Mouse (Mus musculus): ENCODE data around the gene Dnmt1. TPM values are rescaled to one million over a fixed set of nuclear protein-coding genes. Genes with fewer than 3 reads are reported as not detected.
A peak's percentile ranks its signal among the peaks of the same experiment; 100 is the strongest.

Gene Dnmt1
- total and polyA plus RNA-seq, 3 experiments = 89.9 to 145 (median 121) TPM

DNA sequence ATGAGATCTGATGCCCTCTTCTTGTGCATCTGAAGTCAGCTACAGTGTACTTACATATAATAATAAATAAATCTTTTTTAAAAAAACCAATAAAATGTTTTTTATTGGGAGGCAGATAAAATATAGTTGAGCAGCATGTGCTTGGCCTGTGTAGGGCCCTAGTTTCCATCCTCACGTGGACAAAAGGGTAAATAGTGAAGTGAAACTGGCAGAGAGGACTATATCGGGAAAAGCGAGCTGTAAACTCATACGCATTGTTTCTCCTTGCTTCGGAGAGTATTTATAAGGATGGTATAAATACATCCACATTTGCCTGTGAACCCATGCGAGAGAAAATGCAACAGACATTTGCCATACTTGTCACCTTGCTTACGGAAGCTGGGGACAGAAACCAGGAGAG, 20.1 kb upstream of the Dnmt1 start:
- dilution Hi-C loops (cut with MboI; ENCODE audit: extremely low pct_ligation_motif_present, extremely low pct_unique_long_range_greater_than_20kb, low sequenced_read_pairs) = no loop called here
- in situ Hi-C loops (cut with MboI; ENCODE audit: low pct_ligation_motif_present, low pct_unique_long_range_greater_than_20kb, low sequenced_read_pairs) = no loop called here
- peaks cover 5% of the 10 kb centered on the region for H3K27me3 ChIP-seq (replicated peaks)
- TF ChIP-seq POLR2A (IDR thresholded peaks at IDR 0.05; ENCODE audit: low read depth, low read length) (no peak), MYC (IDR thresholded peaks at IDR 0.05; ENCODE audit: low read depth, low read length) (0 out of 2 replicates have a peak, but pooled peaks have one; percentile 29), BHLHE40 (IDR thresholded peaks at IDR 0.05; ENCODE audit: low read depth, low read length) (peak; percentile 83)
- H3K9me3 ChIP-seq (replicated peaks; ENCODE audit: low read length) = no peaks in the 10 kb centered on the region
- no peaks in the 10 kb centered on the region for H3K79me2 ChIP-seq (replicated peaks; ENCODE audit: control insufficient read depth, extremely low read depth, insufficient read depth, poor library complexity, severe bottlenecking)
- H3K4me2 ChIP-seq (ENCODE audit: insufficient read depth, low read depth, poor library complexity, severe bottlenecking) = no peak overlapping the region
- no peaks in the 10 kb centered on the region for H3K36me3 ChIP-seq (replicated peaks in 1 of 2; ENCODE audit: control insufficient read depth in 1 of 2, insufficient read depth in 1 of 2, low read length in 1 of 2)
- H3K4me1 ChIP-seq (ENCODE audit: control insufficient read depth in 1 of 2, insufficient read depth in 2 of 2) = peaks cover 17 to 61% of the 10 kb centered on the region in 2 experiments
- H3K4me3 ChIP-seq (replicated peaks in 1 of 3; ENCODE audit: low read depth in 2 of 3, low read length in 2 of 3, poor library complexity in 1 of 3) = no peak overlapping the region
- H3K27ac ChIP-seq (ENCODE audit: insufficient read depth, low read depth) = no peak overlapping the region
- DNase-seq (ENCODE audit: extremely low read depth) = no peak
- no peak overlapping the region for H3K9ac ChIP-seq (ENCODE audit: insufficient read depth, low read depth)

GRCm38 (mm10) chr9:20979181-20979580, 19.5 kb upstream of the Dnmt1 start:
- Histone ChIP-seq H3K27ac (ENCODE audit: insufficient read depth, low read depth) (no peak overlapping the region), H3K79me2 (replicated peaks; ENCODE audit: control insufficient read depth, extremely low read depth, insufficient read depth, poor library complexity, severe bottlenecking) (no peaks in the 10 kb centered on the region), H3K9me3 (replicated peaks; ENCODE audit: low read length) (no peaks in the 10 kb centered on the region), H3K4me2 (ENCODE audit: insufficient read depth, low read depth, poor library complexity, severe bottlenecking) (no peak overlapping the region), H3K4me1 (ENCODE audit: control insufficient read depth in 1 of 2, insufficient read depth in 2 of 2) (peaks cover 17 to 61% of the 10 kb centered on the region in 2 experiments), H3K4me3 (replicated peaks in 1 of 3; ENCODE audit: low read depth in 2 of 3, low read length in 2 of 3, poor library complexity in 1 of 3) (no peak overlapping the region), H3K9ac (ENCODE audit: insufficient read depth, low read depth) (no peak overlapping the region), H3K27me3 (replicated peaks) (peaks cover 5% of the 10 kb centered on the region), H3K36me3 (replicated peaks in 1 of 2; ENCODE audit: control insufficient read depth in 1 of 2, insufficient read depth in 1 of 2, low read length in 1 of 2) (no peaks in the 10 kb centered on the region)
- in situ Hi-C loops (cut with MboI; ENCODE audit: low pct_ligation_motif_present, low pct_unique_long_range_greater_than_20kb, low sequenced_read_pairs) (no loop called here), dilution Hi-C loops (cut with MboI; ENCODE audit: extremely low pct_ligation_motif_present, extremely low pct_unique_long_range_greater_than_20kb, low sequenced_read_pairs) (no loop called here)
- no peak for DNase-seq (ENCODE audit: extremely low read depth)
- no peak for TF ChIP-seq JUN (IDR thresholded peaks at IDR 0.05; ENCODE audit: insufficient read depth, low read depth, low read length)
- no peak for TF ChIP-seq TCF12 (IDR thresholded peaks at IDR 0.05; ENCODE audit: low read depth, low read length)
- no peak for TF ChIP-seq ZC3H11A (IDR thresholded peaks at IDR 0.05; ENCODE audit: low read depth, low read length)
- TF ChIP-seq MAFK (IDR thresholded peaks at IDR 0.05; ENCODE audit: insufficient replicate concordance, low read length) = no peak
- TF ChIP-seq ZKSCAN1 (IDR thresholded peaks at IDR 0.05; ENCODE audit: borderline replicate concordance, low read depth, low read length) = no peak
- TF ChIP-seq ETS1 (conservative IDR thresholded peaks at IDR 0.05; ENCODE audit: low read depth, low read length) = no peak
- no peak for TF ChIP-seq MAX (IDR thresholded peaks at IDR 0.05; ENCODE audit: low read length)
- no peak for TF ChIP-seq EP300 (IDR thresholded peaks at IDR 0.05; ENCODE audit: low read length)
- TF ChIP-seq GABPA (IDR thresholded peaks at IDR 0.05; ENCODE audit: insufficient replicate concordance, low read depth, low read length) = no peak

DNA sequence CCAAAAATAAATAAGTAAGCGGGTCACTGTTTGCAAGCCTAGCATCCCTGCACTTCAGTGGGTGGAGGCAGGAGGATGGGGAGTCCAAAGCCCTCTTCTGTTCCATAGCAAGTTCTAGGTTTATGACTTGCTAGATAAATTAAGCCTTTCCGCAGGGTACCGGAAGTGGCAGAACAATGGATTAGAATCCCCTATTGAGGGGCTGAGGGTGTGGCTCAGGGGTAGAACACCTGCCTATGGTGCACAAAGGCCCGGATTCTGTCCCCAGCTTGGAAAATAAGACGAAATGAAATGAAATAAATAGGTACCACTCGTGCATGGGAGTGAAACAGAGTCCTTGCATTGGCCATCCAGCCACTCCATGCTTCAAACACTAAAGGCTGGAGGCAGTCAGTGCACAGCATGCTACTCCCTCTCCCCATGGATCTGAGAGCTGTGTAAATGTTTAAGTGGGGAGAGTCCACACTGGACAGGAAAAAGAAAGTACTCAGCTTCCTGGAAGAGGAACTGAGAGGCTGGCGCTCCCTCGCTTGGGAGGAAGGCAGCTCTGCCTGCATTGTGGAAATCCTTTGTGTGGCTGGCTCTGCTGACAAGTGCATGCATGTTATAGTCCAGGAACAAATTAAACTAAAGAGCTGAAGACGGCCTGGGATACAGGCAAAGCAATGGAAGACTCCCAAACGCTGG, 18.9 kb upstream of the Dnmt1 start:
- Histone ChIP-seq H3K36me3 (replicated peaks in 1 of 2; ENCODE audit: control insufficient read depth in 1 of 2, insufficient read depth in 1 of 2, low read length in 1 of 2) (peaks cover 0 to under 1% of the 10 kb centered on the region in 2 experiments), H3K9me3 (replicated peaks; ENCODE audit: low read length) (no peaks in the 10 kb centered on the region), H3K4me1 (ENCODE audit: control insufficient read depth in 1 of 2, insufficient read depth in 2 of 2) (peaks cover 17 to 55% of the 10 kb centered on the region in 2 experiments), H3K4me3 (replicated peaks in 1 of 3; ENCODE audit: low read depth in 2 of 3, low read length in 2 of 3, poor library complexity in 1 of 3) (no peak overlapping the region), H3K79me2 (replicated peaks; ENCODE audit: control insufficient read depth, extremely low read depth, insufficient read depth, poor library complexity, severe bottlenecking) (no peaks in the 10 kb centered on the region), H3K27ac (ENCODE audit: insufficient read depth, low read depth) (no peak overlapping the region), H3K9ac (ENCODE audit: insufficient read depth, low read depth) (no peak overlapping the region), H3K4me2 (ENCODE audit: insufficient read depth, low read depth, poor library complexity, severe bottlenecking) (no peak overlapping the region), H3K27me3 (replicated peaks) (peaks cover 5% of the 10 kb centered on the region)
- dilution Hi-C loops (cut with MboI; ENCODE audit: extremely low pct_ligation_motif_present, extremely low pct_unique_long_range_greater_than_20kb, low sequenced_read_pairs) (no loop called here), in situ Hi-C loops (cut with MboI; ENCODE audit: low pct_ligation_motif_present, low pct_unique_long_range_greater_than_20kb, low sequenced_read_pairs) (no loop called here)
- no peak for DNase-seq (ENCODE audit: extremely low read depth)
- TF ChIP-seq EP300 (IDR thresholded peaks at IDR 0.05; ENCODE audit: low read length) (no peak), POLR2AphosphoS2 (IDR thresholded peaks at IDR 0.05; ENCODE audit: low read depth, low read length) (no peak), KAT2A (IDR thresholded peaks at IDR 0.05; ENCODE audit: insufficient replicate concordance, low read length) (no peak), RCOR1 (conservative IDR thresholded peaks at IDR 0.05; ENCODE audit: low read depth, low read length) (no peak), TCF12 (IDR thresholded peaks at IDR 0.05; ENCODE audit: low read depth, low read length) (no peak), MAX (IDR thresholded peaks at IDR 0.05; ENCODE audit: low read length) (no peak), ZNF384 (IDR thresholded peaks at IDR 0.05; ENCODE audit: low read depth, low read length) (no peak), ZMIZ1 (IDR thresholded peaks at IDR 0.05; ENCODE audit: low read depth, low read length) (no peak), IRF4 (IDR thresholded peaks at IDR 0.05; ENCODE audit: low read depth, low read length) (no peak), ETS1 (conservative IDR thresholded peaks at IDR 0.05; ENCODE audit: low read depth, low read length) (no peak), HCFC1 (IDR thresholded peaks at IDR 0.05; ENCODE audit: low read depth, low read length) (no peak), PAX5 (IDR thresholded peaks at IDR 0.05; ENCODE audit: low read length) (no peak), ZKSCAN1 (IDR thresholded peaks at IDR 0.05; ENCODE audit: borderline replicate concordance, low read depth, low read length) (no peak), GABPA (IDR thresholded peaks at IDR 0.05; ENCODE audit: insufficient replicate concordance, low read depth, low read length) (no peak), TBP (conservative IDR thresholded peaks at IDR 0.05; ENCODE audit: low read depth, low read length) (no peak), SIN3A (IDR thresholded peaks at IDR 0.05; ENCODE audit: low read length) (no peak), MAZ (IDR thresholded peaks at IDR 0.05; ENCODE audit: low read depth, low read length) (no peak)

All from CH12.LX (cell line).